Mouse (Mus musculus) yolk sac, embryonic 10.5 days (tissue): ENCODE data around the gene Paqr9.
"Not testable (repeated sequence)": the region's sequence is repeated elsewhere in the genome, so short reads cannot be mapped to it uniquely, and the experiment has no call there.

ENCODE experiments used
- DNase-seq: peaks from one replicate; pipeline ENCODE4 v3.0.0-alpha.2; 2017; ENCODE audit warnings: low spot score

Gene Paqr9

GRCm38 (mm10) chr9:95559059-95559935 lies at the start of gene Paqr9:
Gene Paqr9, plus strand, starts transcription at chr9:95559657.
- DNase-seq = peak; percentile 62

DNA sequence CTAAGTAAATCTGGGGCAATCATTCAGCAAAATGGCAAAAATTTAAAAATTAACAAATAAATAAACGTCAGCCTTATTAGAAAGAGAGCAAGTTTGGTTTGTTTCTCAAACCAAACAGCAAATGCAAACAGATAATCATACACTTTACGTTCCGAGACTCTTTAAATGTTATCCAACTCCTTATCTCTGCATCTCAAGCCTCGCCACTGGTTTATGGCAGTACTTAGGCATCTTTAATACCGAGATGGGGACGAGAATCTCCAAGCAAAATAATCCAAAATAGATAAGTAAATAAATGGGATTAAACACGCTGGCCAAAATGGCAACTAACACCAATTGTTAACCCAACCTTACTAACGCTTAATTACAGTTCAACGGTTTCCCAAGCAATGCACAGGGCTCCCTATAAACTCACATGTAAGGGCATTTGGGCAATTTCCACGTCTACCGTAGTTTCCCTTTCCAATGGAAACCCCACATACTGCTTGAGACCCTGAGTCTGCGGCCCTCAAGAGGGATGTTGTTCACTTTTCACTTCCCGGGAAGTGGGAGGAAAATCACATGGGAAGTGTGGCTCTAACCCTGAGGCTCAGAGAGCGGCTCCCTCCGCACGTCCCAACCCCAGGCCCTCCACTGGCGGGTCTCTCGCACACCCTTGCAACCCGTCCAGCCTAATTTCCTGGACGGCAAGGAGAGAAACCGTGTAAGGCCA lies 48.6 kb upstream of the Paqr9 start:
- no peak for DNase-seq

DNA sequence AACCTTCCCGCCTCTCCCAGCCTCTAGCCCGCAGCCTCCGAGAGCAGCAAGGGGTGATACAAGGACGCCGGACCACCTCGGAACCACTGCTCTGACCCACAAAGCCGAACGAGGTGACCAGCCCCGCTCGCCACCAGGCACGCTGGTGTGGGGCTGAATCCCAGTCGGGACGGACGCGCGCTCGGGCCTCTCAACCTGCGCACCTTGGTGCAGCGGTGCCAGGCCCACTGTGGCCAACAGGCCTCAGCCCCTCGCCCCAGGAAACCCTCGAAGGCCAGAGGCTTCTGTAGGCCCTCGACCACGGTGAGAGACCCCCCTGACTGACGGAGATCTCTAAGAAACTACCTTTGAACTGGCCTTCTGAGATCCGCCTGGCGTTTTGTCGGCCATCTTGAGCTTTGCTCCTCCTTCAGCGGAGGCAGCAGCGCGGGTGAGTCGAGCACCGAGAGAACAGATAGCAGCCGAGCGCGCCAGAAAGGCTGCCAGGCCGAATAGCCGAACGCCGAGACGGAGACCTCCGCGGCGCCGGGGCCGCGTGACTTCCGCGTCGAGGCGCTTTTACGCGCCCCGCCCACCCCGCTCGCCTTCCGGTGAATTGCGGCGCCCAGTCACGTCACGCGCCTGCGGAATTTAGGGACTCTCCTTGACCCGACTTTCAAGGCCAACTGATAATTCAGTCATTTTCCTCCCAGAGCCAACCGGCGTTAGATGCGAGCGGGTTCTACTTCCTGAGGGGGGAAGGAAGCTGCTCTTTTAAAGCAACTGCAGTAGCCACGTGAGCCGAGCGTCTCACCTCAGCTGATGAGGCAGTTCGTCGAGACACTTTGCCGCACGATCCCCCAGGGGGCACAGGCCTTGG lies 47.8 kb upstream of the Paqr9 start, which contains the start of gene U2surp:
Gene U2surp (minus strand): TSS at position 525 of the 859 bp plus-strand sequence.
- peak; percentile 96 for DNase-seq

DNA sequence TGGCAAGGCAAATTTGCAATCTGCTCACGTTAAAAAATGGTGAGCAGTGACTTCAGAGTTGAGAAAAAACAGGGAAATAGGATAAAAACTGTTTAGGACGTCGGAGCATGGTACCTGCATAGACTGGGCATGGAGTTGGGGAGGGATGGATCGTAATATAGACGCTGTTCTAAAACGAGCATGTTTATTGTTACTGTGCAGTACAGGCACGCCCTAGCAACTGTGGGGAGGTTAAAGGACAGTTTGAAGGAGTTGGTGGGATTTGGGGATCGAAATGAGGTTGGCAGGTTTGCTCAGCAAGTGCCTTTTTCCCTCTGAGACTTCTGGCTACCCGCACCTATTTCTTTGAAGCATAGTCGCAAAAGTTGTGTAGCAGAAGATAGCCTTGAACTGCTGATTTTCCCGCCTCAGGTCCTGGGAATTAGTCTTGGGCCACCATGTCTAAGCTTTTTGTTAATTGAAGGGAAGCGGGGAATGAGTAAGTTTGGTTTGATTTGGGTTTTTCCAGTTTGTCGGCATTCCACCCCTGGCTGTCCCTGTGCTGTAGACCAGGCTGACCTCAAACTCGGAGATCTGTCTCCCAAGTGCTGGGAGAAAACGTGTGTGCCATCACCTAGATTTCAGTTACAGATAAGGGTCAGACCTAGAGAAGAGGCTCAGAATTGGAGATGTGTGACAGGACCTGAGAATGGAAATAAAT lies 47.0 kb upstream of the Paqr9 start:
- DNase-seq = no peak

GRCm38 (mm10) chr9:95513776-95514175 lies 45.7 kb upstream of the Paqr9 start:
- no peak for DNase-seq

- not testable (repeated sequence) for DNase-seq
These were observed 45.1 kb upstream of the Paqr9 start for GRCm38 (mm10) chr9:95514361-95514760.

DNA sequence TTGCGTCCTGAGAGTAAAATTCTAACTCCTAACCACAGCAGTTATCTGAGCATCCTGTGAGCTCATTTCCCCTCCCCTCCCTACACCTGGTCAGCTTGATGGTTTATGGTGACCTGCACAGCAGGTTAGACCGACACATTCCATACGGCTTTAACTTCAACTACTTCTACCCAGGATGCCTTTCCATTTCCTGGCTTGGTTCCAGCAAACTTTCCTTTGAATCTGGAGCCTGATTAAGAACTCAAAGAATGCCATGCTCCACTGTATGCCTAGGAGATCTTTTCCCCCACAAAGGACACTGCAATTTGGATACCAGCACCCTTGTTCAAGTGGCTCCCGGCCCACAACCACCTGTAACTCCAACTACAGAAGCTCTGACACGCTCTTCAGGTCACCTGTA lies 38.9 kb upstream of the Paqr9 start:
- DNase-seq = no peak

DNA sequence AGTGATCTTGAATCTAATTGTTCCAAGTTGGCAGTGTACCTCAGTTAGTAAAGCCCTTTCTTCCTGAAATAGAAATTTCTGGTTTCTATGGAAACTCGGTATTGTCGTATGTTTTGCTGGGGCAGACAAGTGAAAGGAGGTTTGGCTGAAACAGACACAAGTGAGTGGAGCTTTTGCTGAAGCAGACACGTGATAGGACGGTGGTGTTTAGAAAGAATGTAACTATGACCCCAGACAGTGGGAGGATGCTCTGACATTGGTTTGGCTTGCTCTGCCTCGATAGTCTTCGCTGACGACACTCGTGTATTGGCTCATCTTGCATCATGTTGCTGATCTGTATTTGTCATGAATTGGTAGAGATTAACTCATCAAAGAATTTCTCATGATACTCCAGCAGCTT lies 38.4 kb upstream of the Paqr9 start:
- DNase-seq = no peak

DNA sequence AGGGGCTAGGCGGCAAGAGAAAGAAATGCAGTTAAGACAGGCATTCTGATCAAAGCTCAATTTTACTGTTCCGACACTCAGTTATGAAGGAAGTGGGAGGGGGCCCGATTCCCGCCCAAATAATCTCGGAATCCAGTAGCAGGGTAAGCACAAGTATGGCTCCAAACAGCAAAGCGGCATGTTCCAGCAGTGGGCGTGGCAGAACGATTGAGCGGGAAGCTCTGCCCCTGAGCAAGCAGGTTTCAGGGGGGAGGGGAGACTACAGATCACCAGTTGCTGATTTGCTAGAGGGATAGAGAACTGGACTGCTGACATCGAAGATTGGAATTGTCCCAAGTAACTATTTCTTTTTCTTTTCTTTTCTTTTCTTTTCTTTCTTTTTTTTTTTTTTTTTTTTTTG lies 37.9 kb upstream of the Paqr9 start:
- peak; percentile 51 for DNase-seq

DNA sequence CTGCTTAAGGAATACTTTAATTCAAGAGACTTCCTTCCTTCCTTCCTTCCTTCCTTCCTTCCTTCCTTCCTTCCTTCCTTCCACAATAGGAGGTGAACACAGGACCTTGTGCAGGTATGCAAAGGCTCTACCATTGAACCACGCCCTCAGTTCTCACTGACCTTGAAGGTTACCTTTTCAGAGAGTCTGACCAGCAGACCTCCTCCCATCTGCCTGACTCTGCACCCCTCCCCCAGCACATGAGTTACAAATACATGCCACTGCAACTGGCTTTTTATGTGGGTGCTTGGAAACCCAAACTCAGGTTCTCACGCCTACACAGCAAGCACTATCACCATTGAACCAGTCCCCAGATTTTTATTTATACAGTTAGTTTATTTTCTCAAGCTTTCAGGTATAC lies 36.9 kb upstream of the Paqr9 start:
- DNase-seq = no peak

GRCm38 (mm10) chr9:95525376-95525775 lies 34.1 kb upstream of the Paqr9 start:
- no peak for DNase-seq

- peak; percentile 12 for DNase-seq
These were observed 33.5 kb upstream of the Paqr9 start for GRCm38 (mm10) chr9:95525961-95526360.

DNA sequence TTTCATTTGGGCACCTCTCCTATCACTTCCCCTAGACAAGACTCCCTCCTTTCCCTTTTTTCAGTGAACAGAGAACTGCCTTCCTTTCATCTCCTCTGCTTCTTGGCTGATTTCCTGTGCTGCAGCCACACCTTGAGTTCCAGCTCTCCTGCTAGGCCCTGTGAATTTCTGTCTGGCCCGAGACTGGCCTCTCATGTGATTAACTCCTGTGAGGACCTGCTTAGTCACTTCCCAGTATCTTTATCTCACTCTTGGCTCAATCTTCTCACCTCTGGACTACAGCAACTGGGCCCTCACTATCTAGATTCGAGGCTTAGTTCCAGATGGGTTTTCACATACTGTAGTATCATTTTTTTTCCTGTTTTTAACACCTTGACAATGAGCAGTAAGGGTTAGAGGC lies 31.8 kb upstream of the Paqr9 start:
- peak; percentile 13 for DNase-seq

DNA sequence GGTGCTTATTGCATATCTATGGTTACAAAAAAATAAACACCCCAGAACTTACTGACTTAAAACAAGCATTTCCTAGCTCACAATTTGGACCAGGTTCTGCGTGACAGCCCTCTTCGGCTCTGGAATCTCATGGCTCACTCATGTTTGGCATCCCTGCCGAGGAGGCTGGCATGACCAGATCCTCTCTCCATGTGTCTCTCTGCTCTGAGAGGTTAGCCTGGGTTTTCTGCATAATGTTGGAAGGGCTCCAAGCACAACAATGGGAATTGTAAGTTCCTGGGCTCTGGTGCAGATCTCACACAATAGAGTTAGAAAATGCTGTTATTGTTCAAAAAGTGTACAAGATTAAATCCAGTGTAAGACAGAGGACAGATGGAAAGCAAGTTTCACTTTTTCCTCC lies 28.3 kb upstream of the Paqr9 start:
- no peak for DNase-seq

- no peak for DNase-seq
These were observed 25.6 kb upstream of the Paqr9 start for GRCm38 (mm10) chr9:95533817-95534216.

GRCm38 (mm10) chr9:95539176-95539800 lies 20.2 kb upstream of the Paqr9 start:
- no peak for DNase-seq

DNA sequence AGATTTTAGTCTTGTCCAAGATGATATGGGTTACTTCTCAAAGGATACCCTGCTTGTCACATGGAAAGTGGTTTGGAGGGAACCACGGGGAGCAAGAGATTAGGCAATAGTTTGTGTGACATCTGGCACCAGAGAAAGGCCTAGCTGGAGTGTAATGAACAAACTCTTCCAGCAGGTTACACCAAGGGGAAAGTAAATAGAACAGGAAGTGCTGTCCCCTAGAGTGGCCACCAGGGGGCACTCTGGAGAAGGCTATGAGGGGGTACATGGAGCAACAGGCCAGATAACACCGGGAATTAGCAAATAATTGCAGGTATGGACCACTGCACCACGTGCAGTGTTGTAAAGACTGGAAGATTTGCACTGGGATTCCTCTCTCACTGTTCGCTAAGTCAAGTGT lies 19.0 kb upstream of the Paqr9 start:
- no peak for DNase-seq

GRCm38 (mm10) chr9:95541208-95541607 lies 18.2 kb upstream of the Paqr9 start:
- no peak for DNase-seq

- DNase-seq = no peak
These were observed 17.6 kb upstream of the Paqr9 start for GRCm38 (mm10) chr9:95541650-95542432.

- no peak for DNase-seq
These were observed 17.0 kb upstream of the Paqr9 start for GRCm38 (mm10) chr9:95542475-95542874.
